Mouse (Mus musculus) hematopoietic stem cell, adult 5-6 weeks (primary cell): Measurements from ENCODE around the gene Plcg2. TPM values are rescaled to one million over a fixed set of nuclear protein-coding genes. Genes with fewer than 3 reads are reported as not detected.

ENCODE experiments used
- ATAC-seq, 2 experiments: fragments of 125-278 bp in 1 of 2; replicated peaks in 1 of 2; 2 replicates each; pipeline ENCODE4 v1.8.0; 2016 to 2017; ENCODE audit warnings: inconsistent platforms in 2 of 2, mild to moderate bottlenecking in 2 of 2, moderate number of reproducible peaks in 2 of 2, low read depth in 1 of 2, moderate TSS enrichment in 1 of 2; ENCODE audit not compliant: low FRiP score in 2 of 2, poor library complexity in 2 of 2, severe bottlenecking in 2 of 2, insufficient read depth in 1 of 2, low TSS enrichment in 1 of 2
- total RNA-seq: library from RNA; stranded (forward); fragments of 172-1452, 232-1000 nt; gene quantifications from 2 replicates; pipeline ENCODE4 v1.2.3, GENCODE M21; 2017

Plcg2 gene
- total RNA-seq, 1 experiment from 2014 or later: 121 TPM

DNA sequence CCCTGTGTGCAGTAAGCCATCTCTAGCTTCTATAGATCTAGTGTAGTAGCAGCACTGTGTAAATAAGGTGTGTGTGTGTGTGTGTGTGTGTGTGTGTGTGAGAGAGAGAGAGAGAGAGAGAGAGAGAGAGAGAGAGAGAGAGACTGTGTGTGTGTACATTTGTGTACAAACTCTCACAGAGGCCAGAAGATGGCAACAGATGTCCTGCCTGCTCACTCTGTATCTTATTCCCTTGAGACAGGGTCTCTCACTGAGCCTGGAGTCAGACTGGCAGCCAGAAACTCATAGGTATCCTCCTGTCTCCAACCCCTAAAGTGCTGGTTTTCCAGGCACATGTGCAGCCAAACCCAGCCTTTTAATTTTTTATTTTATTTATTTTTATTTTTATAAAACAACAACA is 20.0 kb upstream of the Plcg2 start:
- ATAC-seq: no peak

DNA sequence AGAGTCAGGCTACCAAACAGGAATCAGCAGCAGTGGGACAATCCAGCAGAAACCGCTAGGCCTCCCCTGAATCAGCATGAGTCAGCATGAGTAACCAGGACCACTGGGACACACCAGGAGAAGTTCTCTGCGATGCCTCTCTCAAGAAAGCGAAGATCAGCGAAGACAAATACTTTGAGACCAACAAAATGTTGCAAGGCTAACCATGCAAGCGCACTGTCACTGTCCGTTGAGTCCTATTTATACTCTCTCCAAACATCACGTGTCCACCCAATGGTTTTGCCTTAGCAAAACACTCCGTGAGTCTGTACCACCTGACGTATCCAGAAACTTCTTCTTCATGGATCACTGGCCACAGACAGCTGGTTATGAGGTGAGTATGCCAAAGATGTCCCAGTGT is 18.1 kb upstream of the Plcg2 start:
- no peak for ATAC-seq

DNA sequence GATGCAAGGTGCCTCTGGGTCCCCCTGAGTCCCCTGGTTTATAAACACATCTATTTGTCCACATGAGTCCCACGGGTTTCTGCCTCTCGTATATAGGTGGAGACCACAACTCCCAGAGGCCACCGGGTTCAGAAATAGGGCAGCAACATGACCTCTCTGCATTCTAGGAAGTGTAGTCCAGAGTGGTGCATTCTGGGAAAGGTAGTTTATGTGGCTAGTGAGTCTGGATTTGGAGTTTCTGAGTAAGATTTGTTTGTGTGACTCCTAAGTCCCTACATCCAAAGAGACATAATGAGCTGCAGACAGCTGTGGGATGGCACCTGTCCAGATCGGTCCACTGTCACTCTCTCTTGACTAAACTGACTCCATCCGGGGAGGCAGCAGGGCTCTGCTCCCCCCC is 17.6 kb upstream of the Plcg2 start:
- no peak for ATAC-seq

- peak; percentile 94 to 96 for ATAC-seq
Observed at GRCm38 (mm10) chr8:117481830-117482229, 16.3 kb upstream of the Plcg2 start.

DNA sequence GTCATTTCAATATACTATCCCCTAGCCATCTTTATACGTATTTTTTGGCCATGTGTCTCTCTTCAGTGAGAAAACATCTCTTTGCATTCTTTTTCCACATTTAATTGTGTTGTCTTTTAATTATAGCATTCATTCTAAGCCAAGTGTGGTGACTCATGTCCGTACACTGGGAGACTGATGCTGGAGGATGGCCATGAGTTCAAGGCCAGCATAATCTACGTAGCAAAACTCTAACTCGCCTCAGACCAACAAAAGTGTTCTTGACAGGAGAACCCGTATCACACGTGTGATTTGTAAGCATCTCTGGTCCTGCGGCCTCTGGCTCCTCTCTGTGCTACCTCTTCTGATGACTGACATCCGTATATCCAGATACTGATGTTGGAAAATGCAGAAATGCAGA is 13.4 kb upstream of the Plcg2 start:
- ATAC-seq: no peak

- no peak for ATAC-seq
Observed at GRCm38 (mm10) chr8:117485316-117485715, 12.8 kb upstream of the Plcg2 start.

GRCm38 (mm10) chr8:117488246-117489005 is 9.7 kb upstream of the Plcg2 start:
- ATAC-seq: no peak

DNA sequence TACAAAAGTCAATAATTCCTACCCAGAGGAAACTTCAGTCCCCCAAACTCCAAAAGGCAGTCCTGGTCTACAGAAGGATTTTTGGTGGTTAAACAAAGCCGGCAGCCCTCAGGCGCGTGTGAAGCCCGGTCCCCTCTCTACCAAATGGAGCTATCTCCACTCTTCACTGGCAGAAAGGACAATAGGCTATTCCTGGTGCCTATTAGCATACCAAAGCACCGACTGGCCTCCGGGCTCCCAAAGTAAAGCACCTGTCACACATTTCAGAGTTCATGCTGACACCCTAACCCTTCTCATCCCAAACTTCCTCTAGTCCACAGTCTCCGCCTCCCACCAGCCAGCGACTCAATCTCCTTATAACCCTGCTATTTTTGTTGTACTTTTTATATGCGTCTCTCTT is 4.5 kb upstream of the Plcg2 start:
- no peak for ATAC-seq

- peak; percentile 46 to 70 for ATAC-seq
Observed at GRCm38 (mm10) chr8:117494874-117495273, 3.2 kb upstream of the Plcg2 start.

DNA sequence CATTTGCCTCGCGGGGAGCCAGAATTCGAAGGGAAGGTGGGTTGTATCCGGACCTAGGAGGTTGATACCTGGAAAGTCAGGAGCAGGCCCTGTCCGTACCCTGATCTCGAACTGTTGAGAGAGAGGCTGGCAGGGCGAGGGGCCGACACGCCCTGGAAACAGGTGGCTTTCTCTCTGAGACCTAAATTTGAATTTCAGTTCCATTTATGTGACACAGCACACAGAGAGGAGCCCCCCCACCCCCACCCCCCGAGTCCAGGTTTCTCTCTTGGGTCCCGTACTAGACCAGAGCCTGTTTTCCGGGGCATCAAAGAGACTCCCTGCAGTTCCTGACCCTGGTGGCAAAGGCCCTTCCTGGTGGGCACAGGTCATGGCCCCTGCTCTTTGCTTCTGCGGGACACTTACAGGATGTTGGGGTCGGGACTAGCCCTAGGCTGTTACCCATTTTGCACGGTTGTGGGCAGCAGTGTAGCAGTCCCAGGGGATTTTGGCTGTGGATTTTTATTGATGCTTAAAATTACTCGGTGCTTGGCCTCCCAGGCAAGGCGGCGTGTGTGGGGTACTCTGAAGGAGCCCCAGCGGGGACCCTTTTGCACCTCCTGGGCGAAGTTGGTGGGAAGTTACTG is 937 bp downstream of the Plcg2 start:
- no peak for ATAC-seq

GRCm38 (mm10) chr8:117500232-117500823 is 2.2 kb downstream of the Plcg2 start:
- ATAC-seq: no peak; a peak in 1 of 4 replicates

- no peak for ATAC-seq
Observed at GRCm38 (mm10) chr8:117501323-117501722, 3.2 kb downstream of the Plcg2 start.

- no peak for ATAC-seq
Observed at GRCm38 (mm10) chr8:117503405-117504069, 5.4 kb downstream of the Plcg2 start.

GRCm38 (mm10) chr8:117507703-117508102 is 9.6 kb downstream of the Plcg2 start:
- ATAC-seq: 0 out of 4 replicates have a peak, but pooled peaks have one; percentile 7 to 25

DNA sequence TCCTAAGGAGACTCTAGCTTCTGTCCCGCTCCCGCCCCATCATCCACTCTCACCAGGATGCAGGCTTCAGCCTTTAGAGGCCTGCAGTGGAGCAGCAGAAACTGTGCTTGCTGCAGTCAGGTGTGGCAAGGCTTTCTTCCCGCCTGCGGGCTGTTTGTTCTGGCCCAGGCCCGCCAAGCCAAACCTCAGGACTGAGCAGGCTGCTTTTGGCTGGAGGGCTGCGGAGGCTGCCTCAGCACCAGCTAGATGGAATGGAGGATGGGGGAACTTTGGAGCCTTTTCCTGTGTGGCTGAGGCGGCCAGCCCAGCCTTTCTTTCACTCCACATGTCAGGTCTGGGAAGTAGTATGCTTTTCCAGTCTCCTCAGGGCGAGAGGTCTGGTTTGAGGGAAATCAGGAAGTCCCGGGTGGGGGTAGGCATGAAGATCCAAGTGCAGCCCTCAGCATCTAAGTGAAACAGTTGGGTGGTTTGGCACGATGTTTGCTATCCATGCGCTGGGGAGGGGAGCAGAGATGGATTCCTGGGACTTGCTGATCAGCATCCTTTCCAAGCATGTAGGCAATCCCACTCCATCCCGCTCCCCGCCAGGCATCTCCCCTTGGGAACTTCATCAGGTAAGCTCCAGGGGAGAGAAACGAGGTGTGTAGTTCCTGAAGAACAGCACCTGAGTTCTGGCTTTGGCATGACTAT is 18.9 kb downstream of the Plcg2 start:
- 0 out of 4 replicates have a peak, but pooled peaks of 1 of the 2 experiments have one; percentile 31 for ATAC-seq

GRCm38 (mm10) chr8:117517861-117518260 is 19.8 kb downstream of the Plcg2 start:
- no peak for ATAC-seq

GRCm38 (mm10) chr8:117518873-117519272 is 20.8 kb downstream of the Plcg2 start:
- no peak for ATAC-seq
